ENCODE assay signal across 21 mouse cellular contexts in the genomic region with DNA sequence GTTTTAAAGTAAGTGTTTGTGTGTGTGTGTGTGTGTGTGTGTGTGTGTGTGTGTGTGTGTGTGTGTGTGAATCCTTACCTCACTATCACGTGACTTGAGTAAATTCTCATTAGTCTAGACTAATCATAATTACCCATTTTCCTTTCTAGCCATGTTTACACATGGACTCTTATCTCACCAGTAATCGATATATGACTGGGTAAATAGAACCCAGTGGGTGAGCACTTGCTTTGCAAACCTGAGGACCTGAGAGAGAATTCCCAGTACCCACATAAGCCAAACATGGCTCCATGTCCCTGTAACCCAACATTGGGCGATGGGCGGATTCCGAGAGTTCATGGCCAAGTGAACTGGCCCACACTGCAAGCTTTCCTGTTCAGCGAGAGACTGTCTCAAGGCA.
"Had no signal": no experiment of that assay in that cellular context is flagged by ENCODE, and none has a peak within 500 bp of the region (broad histone marks: within the 10 kb centered on the region; RNA-seq: fewer than 3 reads in every experiment).

No protein-coding gene starts in this region.

- H3K27ac ChIP-seq: kidney, embryonic 15.5 days; left cerebral cortex, adult 2 months; liver, embryonic 15.5 days; midbrain, embryonic 10.5 days; midbrain, embryonic 13.5 days; neural tube, embryonic 13.5 days had no signal

- H3K4me1 ChIP-seq: kidney, embryonic 15.5 days; midbrain, embryonic 10.5 days; midbrain, embryonic 13.5 days; neural tube, embryonic 13.5 days had no signal

- H3K4me3 ChIP-seq: kidney, embryonic 15.5 days; left cerebral cortex, adult 2 months; liver, embryonic 15.5 days; megakaryocyte, embryonic 14.5 days; midbrain, embryonic 10.5 days; midbrain, embryonic 13.5 days; myocyte; neural tube, embryonic 13.5 days had no signal

- DNase-seq: kidney, adult 11 months; kidney, adult 8-10 months; kidney, postnatal 10 days; kidney, postnatal 36 days; layer of hippocampus, postnatal 36 days; lung, embryonic 14.5 days; lung, postnatal 36 days; retina, postnatal 1 day; right cerebral cortex, postnatal 25 days; spleen, adult 18-20 months; thymus, postnatal 36 days had no signal

- H3K4me2 ChIP-seq: kidney, embryonic 15.5 days; liver, embryonic 15.5 days; lung, embryonic 14.5 days; midbrain, embryonic 13.5 days; neural tube, embryonic 13.5 days had no signal

- H3K9me3 ChIP-seq: kidney, embryonic 15.5 days; liver, embryonic 15.5 days; megakaryocyte, embryonic 14.5 days; midbrain, embryonic 10.5 days; midbrain, embryonic 13.5 days; neural tube, embryonic 13.5 days had no signal

- H3K9ac ChIP-seq: kidney, embryonic 15.5 days; liver, embryonic 15.5 days; lung, embryonic 14.5 days; midbrain, embryonic 13.5 days; neural tube, embryonic 13.5 days had no signal

- H3K27me3 ChIP-seq: kidney, embryonic 15.5 days; liver, embryonic 15.5 days; megakaryocyte, embryonic 14.5 days; midbrain, embryonic 13.5 days; neural tube, embryonic 13.5 days had no signal

- H3K36me3 ChIP-seq: kidney, embryonic 15.5 days; midbrain, embryonic 13.5 days; neural tube, embryonic 13.5 days had no signal

- ATAC-seq: lung, postnatal 0 days; midbrain, embryonic 13.5 days; midbrain, embryonic 16.5 days had no signal
